Mouse (Mus musculus) CD4-positive, CD25-positive, alpha-beta regulatory T cell, adult 4 months (primary cell): ENCODE data around the gene E430018J23Rik. TPM values are rescaled to one million over a fixed set of nuclear protein-coding genes. Genes with fewer than 3 reads are reported as not detected.
"Not testable (repeated sequence)": the region's sequence is repeated elsewhere in the genome, so short reads cannot be mapped to it uniquely, and the experiment has no call there.

ENCODE experiments used
- ATAC-seq: one replicate; pipeline ENCODE4 v1.8.0; 2017
- polyA plus RNA-seq, 2 experiments: library from polyadenylated mRNA; unstranded; fragments of 100-300 nt; shearing (Covaris generic); gene quantifications; one replicate each; pipeline ENCODE4 v1.2.1; 2017

E430018J23Rik gene
- 1 to 10 TPM; 3.2 to 5.5 TPM for polyA plus RNA-seq

DNA sequence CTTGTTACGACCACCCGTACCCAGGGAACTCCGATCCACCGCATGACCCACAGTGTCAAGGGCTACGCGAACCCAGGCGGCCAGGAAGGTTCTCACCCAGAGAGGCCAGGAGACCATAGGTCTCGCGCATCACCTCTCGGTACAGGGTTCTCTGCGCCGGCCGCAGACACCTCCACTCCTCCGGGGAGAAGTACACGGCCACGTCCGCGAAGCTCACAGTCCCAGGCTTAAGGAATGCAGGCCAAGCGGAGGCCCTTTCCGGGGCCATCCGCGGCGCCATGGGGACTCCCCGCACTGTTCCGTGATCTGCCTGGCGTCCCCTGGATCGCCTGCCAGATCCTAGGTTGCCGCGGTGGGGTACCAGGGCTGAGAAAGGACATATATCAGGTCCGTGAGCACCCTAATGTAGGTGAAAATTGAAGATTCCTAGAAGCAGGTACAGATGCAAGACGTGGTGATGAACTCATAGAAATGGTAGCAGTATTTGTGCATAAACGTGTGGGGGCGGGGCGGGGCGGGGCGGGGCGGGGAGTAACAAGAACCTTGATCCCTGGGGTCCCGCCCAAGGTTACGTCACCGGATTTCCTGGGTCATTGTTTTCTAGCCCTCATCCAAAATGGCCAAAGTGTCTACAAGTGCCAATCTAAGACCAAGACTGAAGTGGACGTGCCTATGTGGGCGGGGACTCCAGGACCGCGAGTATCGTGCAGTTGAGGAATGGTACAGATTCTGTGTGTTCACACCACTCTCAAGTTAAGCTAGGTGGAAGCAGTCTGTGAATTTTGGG is at the start of gene E430018J23Rik:
Gene E430018J23Rik, minus strand, starts transcription at position 473 of the 787 bp plus-strand sequence.
- ATAC-seq: peak; percentile 94

GRCm38 (mm10) chr7:127437724-127438123 is 44.3 kb upstream of the E430018J23Rik start:
- ATAC-seq: no peak

DNA sequence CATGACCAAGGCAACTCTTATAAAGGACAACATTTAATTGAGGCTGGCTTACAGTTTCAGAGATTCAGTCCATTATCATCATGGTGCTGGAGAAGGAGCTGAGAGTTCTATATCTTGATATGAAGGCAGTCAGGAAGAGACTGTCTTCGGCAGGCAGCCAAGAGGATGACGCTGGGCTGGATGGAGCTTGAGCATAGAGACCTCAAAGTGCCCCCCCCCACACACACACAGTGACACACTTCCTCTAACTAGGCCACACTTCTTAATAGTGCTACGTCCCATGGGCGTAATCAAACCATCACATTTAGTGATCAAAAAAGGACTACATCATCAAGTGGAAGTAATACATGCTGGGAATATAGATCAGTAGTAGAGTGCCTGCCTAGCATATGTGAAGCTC is 41.8 kb upstream of the E430018J23Rik start:
- no peak for ATAC-seq

DNA sequence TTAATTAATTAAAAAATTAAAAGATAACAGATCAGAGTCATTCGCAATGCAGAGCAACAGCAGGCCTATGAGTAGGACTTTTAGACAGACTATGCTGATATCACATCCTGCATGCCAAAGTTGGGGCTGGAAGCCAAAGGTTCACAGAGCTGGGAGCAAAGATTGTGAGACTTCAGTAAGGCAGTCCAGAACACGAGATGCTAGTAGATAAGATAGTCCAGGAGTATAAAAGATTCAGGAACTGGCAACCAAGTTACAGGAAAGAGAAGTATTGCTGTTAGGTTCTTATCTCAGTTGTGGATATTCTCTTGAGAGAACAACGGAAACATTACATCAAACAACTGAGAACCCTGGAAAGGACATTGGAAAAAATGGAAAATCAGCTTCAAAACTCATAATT is 32.9 kb upstream of the E430018J23Rik start:
- ATAC-seq: no peak

- ATAC-seq: no peak
Observed at GRCm38 (mm10) chr7:127425911-127426310, 32.5 kb upstream of the E430018J23Rik start.

DNA sequence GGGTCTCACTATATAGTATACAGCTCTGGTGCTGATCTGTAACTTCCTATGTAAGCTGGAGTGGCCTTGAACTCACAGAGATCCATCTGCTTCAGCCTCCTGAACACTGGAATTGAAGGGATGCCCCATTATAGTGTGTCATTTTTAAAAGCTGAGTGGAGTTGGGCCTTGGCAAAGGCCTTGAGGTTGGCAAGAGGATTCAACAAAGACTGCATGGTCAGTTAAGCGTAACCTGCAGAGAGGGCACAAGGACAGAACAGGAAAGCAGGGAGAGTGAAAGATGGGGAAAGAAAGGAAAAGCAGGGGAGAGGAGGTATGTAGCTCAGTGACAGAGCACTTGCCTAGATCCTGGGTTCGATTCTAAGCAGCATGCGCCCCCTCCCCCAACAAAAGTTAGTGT is 31.9 kb upstream of the E430018J23Rik start:
- no peak for ATAC-seq

GRCm38 (mm10) chr7:127422247-127422646 is 28.8 kb upstream of the E430018J23Rik start:
- ATAC-seq: peak; percentile 16

GRCm38 (mm10) chr7:127421388-127422191 is 28.2 kb upstream of the E430018J23Rik start, which contains the start of gene Zfp688:
Zfp688 (minus strand) TSS chr7:127422068.
- peak; percentile 99 for ATAC-seq

DNA sequence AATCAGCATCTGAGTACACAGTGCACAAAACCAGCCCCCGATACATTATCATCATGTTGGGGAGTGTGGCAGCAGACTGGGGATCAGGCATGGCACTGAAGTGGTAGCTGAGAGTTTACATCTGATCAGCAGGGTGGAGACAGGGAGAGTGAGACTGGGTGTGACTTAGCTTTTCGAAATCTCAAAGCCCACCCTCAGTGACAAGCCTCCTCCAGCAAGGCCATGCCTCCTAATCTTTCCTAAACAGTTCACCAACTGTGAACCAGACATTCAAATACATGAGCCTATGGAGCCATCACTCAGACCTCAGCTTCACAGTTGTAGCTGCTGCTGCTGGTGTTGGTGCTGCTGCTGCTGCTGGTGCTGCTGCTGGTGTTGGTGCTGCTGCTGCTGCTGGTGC is 18.0 kb upstream of the E430018J23Rik start:
- no peak for ATAC-seq

DNA sequence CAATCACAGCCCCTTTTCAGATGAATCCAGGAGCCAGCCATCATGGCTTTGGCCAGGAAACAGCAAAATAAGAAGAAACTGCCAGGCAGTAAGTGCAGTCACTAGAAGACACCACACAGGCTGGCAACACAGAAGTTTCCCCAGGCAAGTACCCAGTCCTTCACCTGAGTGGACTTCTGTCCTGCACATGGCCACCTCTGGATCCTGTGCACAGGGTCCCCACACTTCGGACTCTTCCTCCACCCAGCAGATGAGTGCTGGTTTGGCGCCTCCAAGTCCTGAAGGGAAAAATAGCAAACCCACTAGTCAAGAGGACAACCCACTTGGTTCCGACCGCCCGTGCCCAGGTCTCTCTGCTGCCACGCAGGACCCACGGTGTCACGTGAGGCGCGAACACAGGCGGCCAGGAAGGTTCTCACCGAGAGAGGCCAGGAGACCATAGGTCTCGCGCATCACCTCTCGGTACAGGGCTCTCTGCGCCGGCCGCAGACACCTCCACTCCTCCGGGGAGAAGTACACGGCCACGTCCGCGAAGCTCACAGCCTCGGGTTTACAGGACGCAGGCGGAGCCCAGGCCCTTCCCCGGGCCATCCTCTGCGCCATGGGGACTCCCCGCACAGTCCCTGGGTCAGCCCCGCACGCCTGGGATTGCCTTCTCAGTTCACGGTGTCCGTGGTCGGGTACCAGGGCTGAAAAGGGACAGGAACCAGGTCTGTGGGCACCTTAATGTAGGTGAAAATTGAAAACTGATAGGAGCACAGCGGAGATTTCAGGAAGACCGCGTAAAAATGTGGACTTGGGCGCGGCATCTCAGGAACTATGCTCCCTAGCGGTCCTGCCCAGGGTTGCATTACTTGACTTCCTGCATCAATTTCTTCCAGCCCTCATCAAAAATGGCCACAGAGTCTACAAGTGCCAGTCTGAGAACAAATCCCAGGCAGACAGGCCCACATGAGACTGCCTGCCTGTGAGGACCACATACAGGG is 12.9 kb upstream of the E430018J23Rik start, which contains the start of gene Zfp764:
Gene Zfp764, minus strand, starts transcription at position 821 of the 986 bp plus-strand sequence.
- peak; percentile 99 for ATAC-seq

DNA sequence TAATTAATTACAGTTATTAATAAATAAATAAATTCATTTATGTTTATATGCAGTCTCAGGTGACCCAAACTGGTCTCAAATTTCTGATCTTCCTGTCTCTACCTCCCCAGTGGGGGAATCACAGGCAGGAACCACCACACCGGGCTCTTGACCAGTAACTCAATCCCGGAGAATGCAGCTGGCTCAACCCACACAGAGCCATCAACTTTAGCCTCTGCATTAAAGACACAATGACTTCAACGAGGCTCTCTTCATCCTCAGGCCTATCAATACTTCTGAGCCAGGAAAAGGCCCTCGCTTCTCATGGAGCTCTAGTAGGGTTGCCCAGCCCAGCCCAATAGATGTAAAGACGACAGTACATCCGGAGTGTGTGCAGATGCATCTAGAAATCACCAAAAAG is 10.7 kb upstream of the E430018J23Rik start:
- ATAC-seq: not testable (repeated sequence)

DNA sequence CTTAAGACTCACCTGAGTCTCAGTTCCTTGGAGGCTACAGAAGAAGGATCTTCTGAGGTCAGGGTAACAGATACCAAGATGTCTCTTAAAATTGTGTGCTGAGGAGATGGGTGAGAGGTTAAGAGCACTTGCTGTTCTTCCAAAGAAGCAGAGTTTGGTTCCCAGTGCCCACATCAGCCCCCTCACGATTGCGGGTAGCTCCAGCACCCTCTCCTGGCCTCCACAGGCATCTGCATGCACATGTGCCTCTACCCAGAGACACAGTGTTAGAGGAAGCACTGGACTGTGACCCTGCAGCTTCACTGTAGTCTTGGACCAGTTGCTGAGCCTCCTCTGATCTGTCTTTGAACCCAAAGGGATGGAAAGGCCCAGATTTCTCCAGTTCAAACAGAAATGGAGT is 9.6 kb upstream of the E430018J23Rik start:
- no peak for ATAC-seq

DNA sequence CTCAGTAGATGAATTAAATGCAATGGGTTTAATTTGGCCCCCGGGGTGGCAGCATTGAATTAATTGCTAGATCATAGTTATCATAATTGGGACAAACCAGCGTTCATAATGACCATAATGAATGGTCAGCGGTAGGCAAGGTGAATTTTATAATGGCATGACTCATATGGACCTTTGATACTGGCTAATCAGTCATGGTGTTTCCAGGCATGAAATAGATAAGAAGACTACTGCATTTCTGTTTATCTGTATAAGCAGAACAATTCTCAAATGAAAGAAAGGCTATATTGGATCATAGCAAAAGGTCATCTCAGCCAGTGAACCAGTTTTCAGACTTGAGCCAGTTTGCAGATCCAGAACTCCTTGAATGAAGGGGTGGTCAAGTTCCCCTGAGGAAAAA is 6.9 kb upstream of the E430018J23Rik start:
- ATAC-seq: no peak

DNA sequence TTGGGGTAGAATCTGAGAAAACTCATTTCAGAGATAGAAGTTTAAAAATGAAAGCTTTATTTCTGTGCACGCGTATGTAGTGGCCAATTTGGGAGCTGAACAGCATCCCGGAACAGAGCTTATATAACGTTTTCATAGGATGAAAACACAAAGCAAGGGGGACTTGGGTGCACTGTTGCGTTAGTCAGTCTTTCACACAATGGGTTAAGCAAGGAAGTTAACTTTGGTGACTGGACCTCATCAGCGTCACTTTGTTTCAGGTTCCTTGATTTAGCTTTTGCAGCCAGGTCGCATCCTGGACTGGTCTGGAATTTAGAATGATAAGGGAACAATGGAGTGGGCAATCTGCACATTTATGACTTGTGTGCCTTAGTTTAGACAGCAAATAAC is 510 bp upstream of the E430018J23Rik start:
- ATAC-seq: no peak

DNA sequence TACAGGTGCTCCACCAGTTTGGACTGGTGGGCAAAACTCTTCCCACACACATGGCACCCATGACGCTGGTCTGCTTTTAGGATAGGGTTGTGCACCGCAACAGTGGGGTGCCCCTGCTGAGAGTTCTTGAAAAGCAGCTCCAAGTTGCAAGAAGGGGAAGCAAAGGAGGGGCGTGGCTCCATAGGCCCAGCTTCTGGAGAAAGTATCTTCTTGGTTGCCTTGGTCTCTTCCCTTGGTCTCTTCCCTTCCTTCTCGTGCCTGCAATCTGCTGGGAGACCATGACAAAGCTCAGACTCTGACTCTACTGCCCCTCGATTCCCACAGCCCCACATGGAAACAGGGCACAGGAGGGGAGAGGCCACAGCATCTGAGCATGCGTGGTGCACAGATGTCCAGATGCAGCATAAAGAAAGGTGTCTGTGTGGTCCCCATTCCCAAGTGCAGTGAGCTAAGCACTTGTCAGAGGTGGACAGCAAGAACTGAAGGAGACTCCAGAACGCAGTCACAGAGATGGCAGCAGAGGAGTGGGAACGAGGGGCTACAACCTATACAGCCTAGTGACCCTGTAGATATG is 1.1 kb downstream of the E430018J23Rik start:
- no peak for ATAC-seq

GRCm38 (mm10) chr7:127391538-127391937 is 1.9 kb downstream of the E430018J23Rik start:
- ATAC-seq: no peak

- no peak for ATAC-seq
Observed at GRCm38 (mm10) chr7:127390306-127390705, 3.1 kb downstream of the E430018J23Rik start.

DNA sequence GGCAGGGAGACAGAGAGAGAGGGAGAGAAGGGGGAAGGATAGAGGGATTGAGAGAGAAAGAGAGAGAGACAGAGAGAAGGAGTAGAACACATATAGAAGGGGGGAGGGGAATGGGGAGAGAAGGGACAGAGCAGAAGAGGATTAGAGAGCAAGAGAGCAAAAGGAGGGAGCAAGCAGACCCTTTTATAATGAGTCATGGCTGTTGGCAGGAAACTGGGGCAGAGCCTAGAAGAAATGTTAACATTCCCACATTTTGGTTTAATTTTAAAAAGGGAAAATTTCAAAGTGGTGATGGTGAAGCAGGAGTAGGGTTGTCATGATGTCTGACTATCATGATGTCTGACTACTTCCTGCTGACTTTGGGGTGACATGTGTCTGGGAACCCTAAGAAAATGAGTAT is 5.2 kb downstream of the E430018J23Rik start:
- not testable (repeated sequence) for ATAC-seq

DNA sequence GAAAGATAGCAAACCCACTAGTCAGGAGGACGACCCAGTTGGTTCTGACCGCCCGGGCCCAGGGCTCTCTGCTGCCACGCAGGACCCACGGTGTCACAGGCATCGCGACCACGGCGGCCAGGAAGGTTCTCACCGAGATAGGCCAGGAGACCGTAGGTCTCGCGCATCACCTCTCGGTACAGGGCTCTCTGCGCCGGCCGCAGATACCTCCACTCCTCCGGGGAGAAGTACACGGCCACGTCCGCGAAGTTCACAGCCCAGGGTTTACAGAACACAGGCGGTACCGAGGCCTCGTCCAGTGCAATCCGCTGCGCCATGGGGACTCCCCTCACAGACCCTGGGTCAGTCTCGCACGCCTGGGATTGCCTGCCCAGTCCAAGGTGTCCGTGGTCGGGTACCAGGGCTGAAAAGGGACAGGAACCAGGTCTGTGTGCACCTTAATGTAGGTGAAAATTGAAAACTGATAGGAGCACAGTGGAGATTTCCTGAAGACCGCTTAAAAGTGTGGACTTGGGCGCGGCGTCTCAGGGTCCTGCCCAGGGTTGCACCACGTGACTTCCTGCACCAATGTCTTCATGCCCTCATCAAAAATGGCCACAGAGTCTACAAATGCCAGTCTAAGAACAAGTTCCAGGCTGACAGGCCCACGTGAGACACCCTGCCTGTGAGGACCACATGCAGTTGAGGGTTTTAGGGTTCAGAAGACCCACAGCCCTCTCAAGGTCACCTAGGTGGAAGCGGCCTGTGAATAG is 6.6 kb downstream of the E430018J23Rik start, which contains the start of gene 9130019O22Rik:
Gene 9130019O22Rik, minus strand, starts transcription at position 526 of the 752 bp plus-strand sequence.
- peak; percentile 98 for ATAC-seq

DNA sequence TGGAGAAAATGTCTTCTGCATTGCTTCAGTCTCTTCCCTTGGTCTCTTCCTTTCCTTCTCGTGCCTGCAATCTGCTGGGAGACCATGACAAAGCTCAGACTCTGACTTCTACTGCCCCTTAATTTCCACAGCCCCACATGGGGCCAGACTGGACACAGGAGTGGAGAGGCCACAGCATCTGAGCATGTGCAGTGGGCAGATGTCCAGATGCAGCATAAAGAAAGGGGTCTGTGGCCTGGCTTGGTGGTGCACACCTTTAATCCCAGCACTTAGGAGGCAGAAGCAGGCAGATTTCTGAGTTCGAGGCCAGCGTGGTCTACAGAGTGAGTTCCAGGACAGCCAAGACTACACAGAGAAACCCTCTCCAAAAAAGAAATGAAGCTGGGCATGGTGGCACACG is 7.9 kb downstream of the E430018J23Rik start:
- ATAC-seq: not testable (repeated sequence)
